Mouse (Mus musculus) liver, embryonic 14.5 days (tissue): Measurements from ENCODE around the gene Tnr. TPM values are rescaled to one million over a fixed set of nuclear protein-coding genes. Genes with fewer than 3 reads are reported as not detected.
A peak's percentile ranks its signal among the peaks of the same experiment; 100 is the strongest.

ENCODE experiments used
- ATAC-seq: fragments of 200-750 bp; cut with Nextera tagmentation; 2 replicates; pipeline ENCODE4 v1.8.0; 2017; ENCODE audit warnings: moderate number of reproducible peaks, mild to moderate bottlenecking, moderate library complexity; ENCODE audit not compliant: insufficient read depth
- DNase-seq, 3 experiments: peaks; one replicate each; pipeline ENCODE4 v3.0.0-alpha.2; 2012 to 2013; ENCODE audit warnings: low read depth in 3 of 3, low spot score in 3 of 3
- H3K27ac ChIP-seq: fragments of 300-500 bp; sonication (generic); 2 replicates; pipeline ENCODE4 v1.5.1; 2014; ENCODE audit warnings: moderate library complexity, mild to moderate bottlenecking, control low read depth, inconsistent platforms
- H3K27me3 ChIP-seq: fragments of 300-500 bp; sonication (generic); 2 replicates; pipeline ENCODE4 v1.6.1; 2014; ENCODE audit warnings: mild to moderate bottlenecking, low read length, moderate library complexity; ENCODE audit not compliant: control insufficient read depth, insufficient read depth
- H3K36me3 ChIP-seq: fragments of 300-500 bp; sonication (generic); replicated peaks from 2 replicates; pipeline ENCODE4 v1.6.1; 2014; ENCODE audit warnings: low read depth; ENCODE audit not compliant: control insufficient read depth, insufficient read depth
- H3K4me1 ChIP-seq, 2 experiments: fragments of 200-500 bp in 1 of 2; fragments of 300-500 bp in 1 of 2; sonication (generic) in 1 of 2; replicated peaks; 2 replicates each; pipeline ENCODE4 v1.6.1; 2012 to 2014; ENCODE audit warnings: antibody characterized with exemption in 1 of 2, inconsistent platforms in 1 of 2, low read length in 1 of 2; ENCODE audit not compliant: control insufficient read depth in 2 of 2, insufficient read depth in 2 of 2
- H3K4me2 ChIP-seq: fragments of 300-500 bp; sonication (generic); 2 replicates; pipeline ENCODE4 v1.6.1; 2014; ENCODE audit warnings: low read depth, mild to moderate bottlenecking, control low read depth, moderate library complexity
- H3K4me3 ChIP-seq, 2 experiments: fragments of 200-500 bp in 1 of 2; fragments of 300-500 bp in 1 of 2; sonication (generic) in 1 of 2; 2 replicates each; pipeline ENCODE4 v1.5.1; 2012 to 2014; ENCODE audit warnings: low read depth in 2 of 2, low read length in 2 of 2, mild to moderate bottlenecking in 2 of 2, control low read depth in 1 of 2, inconsistent platforms in 1 of 2, moderate library complexity in 1 of 2; ENCODE audit not compliant: insufficient read depth in 1 of 2
- H3K9ac ChIP-seq: fragments of 300-500 bp; sonication (generic); replicated peaks from 2 replicates; pipeline ENCODE4 v1.6.1; 2014; ENCODE audit warnings: mild to moderate bottlenecking, control low read depth, moderate library complexity
- H3K9me3 ChIP-seq: fragments of 300-500 bp; sonication (generic); 2 replicates; pipeline ENCODE4 v1.6.1; 2016; ENCODE audit warnings: low read length, mixed read lengths; ENCODE audit not compliant: control insufficient read depth
- CTCF ChIP-seq: IDR thresholded peaks from 2 replicates; pipeline ENCODE4 v1.5.1; 2016; ENCODE audit warnings: antibody characterized with exemption, low read depth, control low read depth
- EP300 ChIP-seq: IDR thresholded peaks from 2 replicates; pipeline ENCODE4 v1.6.1; 2016; ENCODE audit warnings: antibody characterized with exemption, low read depth
- WGBS: fragments of 180-500 bp; shearing (Covaris S2); extraction: QIAGEN DNeasy Blood & Tissue Kit; methylation state at CpG from one replicate; pipeline ENCODE4 v1.1.7; 2014; ENCODE audit not compliant: insufficient replicate concordance; 5-methylcytosine and 5-hydroxymethylcytosine counted together
- polyA plus RNA-seq, 2 experiments: library from polyadenylated mRNA; depleted of rRNA in 1 of 2; stranded (reverse) in 1 of 2; unstranded in 1 of 2; fragments of >200 nt; fragmentation: Nextera tagmentation in 1 of 2; extraction: Ambion mirVana in 1 of 2; gene quantifications; 2 replicates each; pipeline versions ENCODE4 v1.2.1 to v1.2.3; 2012 to 2014

Tnr gene
- polyA plus RNA-seq, 2 experiments = 0.02 to 0.03 TPM

GRCm38 (mm10) chr1:159895094-159895493 lies 371.5 kb downstream of the Tnr start:
- Histone ChIP-seq H3K27me3 (no peaks in the 10 kb centered on the region), H3K9ac (no peak overlapping the region), H3K27ac (no peak overlapping the region), H3K9me3 (no peaks in the 10 kb centered on the region), H3K4me2 (no peak overlapping the region), H3K4me3 (no peak overlapping the region), H3K36me3 (no peaks in the 10 kb centered on the region), H3K4me1 (peaks cover 0 to 3% of the 10 kb centered on the region in 2 experiments; a peak in 2 of 4 replicates)
- peak; percentile 56 for TF ChIP-seq EP300
- TF ChIP-seq CTCF = no peak
- WGBS = 28% methylated on average over 3 of the region's 3 CpGs
- ATAC-seq (peak; percentile 69), DNase-seq (no peak)

- 38% methylated on average over 3 of the region's 3 CpGs for WGBS
- no peak overlapping the region for H3K4me2 ChIP-seq
- H3K27ac ChIP-seq = no peak overlapping the region
- H3K36me3 ChIP-seq = no peaks in the 10 kb centered on the region
- no peak for TF ChIP-seq EP300
- no peak for TF ChIP-seq CTCF
- DNase-seq = no peak
- no peaks in the 10 kb centered on the region for H3K9me3 ChIP-seq
- peaks cover 0 to under 1% of the 10 kb centered on the region in 2 experiments; a peak in 1 of 4 replicates for H3K4me1 ChIP-seq
- no peak overlapping the region for H3K4me3 ChIP-seq
- no peak overlapping the region for H3K9ac ChIP-seq
- H3K27me3 ChIP-seq = no peaks in the 10 kb centered on the region
- no peak for ATAC-seq
Measured at GRCm38 (mm10) chr1:159899991-159900390, 376.4 kb downstream of the Tnr start.

- Histone ChIP-seq H3K27ac (no peak overlapping the region), H3K9me3 (no peaks in the 10 kb centered on the region), H3K4me1 (no peaks in the 10 kb centered on the region), H3K4me3 (no peak overlapping the region), H3K9ac (no peak overlapping the region), H3K36me3 (no peaks in the 10 kb centered on the region), H3K4me2 (no peak overlapping the region), H3K27me3 (no peaks in the 10 kb centered on the region)
- DNase-seq (no peak), ATAC-seq (no peak)
- TF ChIP-seq EP300 (no peak), CTCF (no peak)
- 47% methylated on average over 3 of the region's 3 CpGs for WGBS
Measured at GRCm38 (mm10) chr1:159900639-159901038, 377.1 kb downstream of the Tnr start.

- H3K27me3 ChIP-seq = no peaks in the 10 kb centered on the region
- 59% methylated on average over 7 of the region's 7 CpGs for WGBS
- DNase-seq (no peak), ATAC-seq (no peak)
- TF ChIP-seq EP300 (no peak), CTCF (no peak)
- no peaks in the 10 kb centered on the region for H3K9me3 ChIP-seq
- no peak overlapping the region for H3K4me3 ChIP-seq
- H3K27ac ChIP-seq = no peak overlapping the region
- H3K9ac ChIP-seq = no peak overlapping the region
- no peak overlapping the region for H3K4me2 ChIP-seq
- H3K4me1 ChIP-seq = no peaks in the 10 kb centered on the region
- H3K36me3 ChIP-seq = no peaks in the 10 kb centered on the region
Measured at GRCm38 (mm10) chr1:159901366-159902119, 378.0 kb downstream of the Tnr start.

- DNase-seq (no peak), ATAC-seq (no peak)
- 65% methylated on average over 4 of the region's 4 CpGs for WGBS
Measured at GRCm38 (mm10) chr1:159902120-159902497, 378.5 kb downstream of the Tnr start.

More at GRCm38 (mm10) chr1:159902120-159902497, 378.5 kb downstream of the Tnr start:
- no peak overlapping the region for H3K9ac ChIP-seq
- no peak for TF ChIP-seq CTCF
- TF ChIP-seq EP300 = no peak
- H3K36me3 ChIP-seq = no peaks in the 10 kb centered on the region
- no peaks in the 10 kb centered on the region for H3K27me3 ChIP-seq
- H3K27ac ChIP-seq = no peak overlapping the region
- no peaks in the 10 kb centered on the region for H3K4me1 ChIP-seq
- no peak overlapping the region for H3K4me3 ChIP-seq
- no peak overlapping the region for H3K4me2 ChIP-seq
- no peaks in the 10 kb centered on the region for H3K9me3 ChIP-seq
